Mouse (Mus musculus): ENCODE results near the gene Ramp3.

Ramp3 gene

GRCm38 (mm10) chr11:6658271-6658670, at the start of gene Ramp3:
Ramp3 (plus strand) TSS chr11:6658521.
- in situ Hi-C loops (cut with MboI, MseI), result loop anchor here in 1 of 2 experiments (10.0 kb wide), 1 partner anchor 47 kb away; no protein-coding TSS in a partner anchor

- in situ Hi-C loops (cut with MboI, MseI), result no loop called here
Observed at GRCm38 (mm10) chr11:6615250-6616205, 42.8 kb upstream of the Ramp3 start.

GRCm38 (mm10) chr11:6623704-6624103, 34.6 kb upstream of the Ramp3 start:
- in situ Hi-C loops (cut with MboI, MseI), result loop anchor here in 1 of 2 experiments (10.0 kb wide), 1 partner anchor 99 kb away; the partner anchor contains the start of gene Myo1g

DNA sequence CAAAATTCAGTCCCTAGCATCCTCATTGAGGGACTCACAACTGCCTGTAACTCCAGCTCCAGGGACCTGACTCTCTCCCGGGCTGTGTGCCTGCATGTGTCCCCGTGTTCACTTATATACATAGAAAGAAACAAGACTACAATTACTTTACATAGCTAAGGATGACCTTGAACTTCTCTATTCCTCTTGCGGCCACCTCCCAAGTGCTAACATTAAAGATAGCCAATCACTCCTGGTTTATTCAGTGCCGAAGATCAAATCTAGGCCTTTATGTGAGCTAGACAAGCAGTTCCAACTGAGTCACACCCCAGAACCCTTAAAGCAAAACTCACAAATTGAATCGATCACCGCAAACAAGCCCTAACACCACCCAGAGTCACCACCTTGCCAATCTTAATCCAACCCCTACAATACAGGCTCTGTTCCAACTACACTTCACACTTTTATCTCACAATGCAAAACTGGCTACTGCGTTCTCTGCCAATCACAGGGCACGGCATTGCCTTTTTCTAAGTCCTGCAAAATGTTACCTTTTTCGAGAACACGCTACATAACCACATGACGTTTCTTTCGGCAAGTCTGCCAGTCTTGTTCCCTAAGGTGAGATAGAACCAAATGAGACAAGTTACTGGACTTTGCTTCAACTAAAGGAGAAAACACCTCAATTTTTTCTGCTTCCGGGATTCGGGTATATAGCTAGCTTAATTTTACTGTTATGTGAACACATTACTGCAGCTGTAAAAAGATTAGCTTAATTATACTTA, 33.5 kb upstream of the Ramp3 start:
- in situ Hi-C loops (cut with MboI, MseI), result loop anchor here in 1 of 2 experiments (10.0 kb wide), 1 partner anchor 100 kb away; the partner anchor contains the start of gene Myo1g

DNA sequence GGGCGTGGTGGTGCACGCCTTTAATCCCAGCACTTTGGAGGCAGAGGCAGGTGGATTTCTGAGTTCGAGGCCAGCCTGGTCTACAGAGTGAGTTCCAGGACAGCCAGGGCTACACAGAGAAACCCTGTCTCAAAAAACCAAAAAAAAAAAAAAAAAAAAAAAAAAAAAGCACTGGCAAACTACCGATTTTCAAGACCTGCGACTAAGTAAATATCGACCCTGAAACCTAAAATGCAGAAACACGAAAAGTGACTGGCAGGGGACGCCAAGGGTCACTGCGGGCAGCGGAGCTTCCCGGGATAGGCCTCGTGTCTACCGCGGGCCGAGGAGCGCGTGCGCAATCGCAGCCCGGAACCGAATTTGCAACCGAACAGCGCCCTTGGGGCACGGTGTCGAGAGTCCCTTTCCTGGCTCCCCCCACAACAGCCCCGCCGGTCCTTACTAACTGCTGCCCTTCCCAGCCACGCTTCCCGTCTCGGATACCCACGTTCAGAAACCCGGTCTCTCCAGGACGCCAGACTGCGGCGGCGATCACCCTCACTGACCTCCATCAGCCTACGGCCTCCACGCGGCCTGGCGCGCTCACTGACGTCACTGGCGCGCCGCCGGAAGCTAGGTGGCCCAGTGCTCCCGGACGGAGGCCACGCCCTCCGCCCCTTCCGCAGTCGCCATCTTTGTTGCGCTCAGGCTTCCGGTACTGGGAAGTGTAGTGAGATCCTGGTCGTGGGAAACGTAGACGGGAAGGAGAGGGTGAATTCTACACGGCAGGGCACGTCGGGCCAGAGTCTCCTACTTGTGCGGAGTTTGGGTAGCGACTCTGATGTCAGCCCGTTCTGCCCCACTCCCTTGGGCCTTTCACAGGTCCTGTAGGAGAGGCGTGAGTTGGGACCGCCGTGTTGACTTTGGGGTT, 32.6 kb upstream of the Ramp3 start, which contains the start of gene Tbrg4:
Tbrg4 (minus strand) TSS at position 590 of the 910 bp plus-strand sequence.
- in situ Hi-C loops (cut with MboI, MseI), result loop anchor here in 1 of 2 experiments (10.0 kb wide), 1 partner anchor 101 kb away; the partner anchor contains the start of gene Myo1g

- in situ Hi-C loops (cut with MboI, MseI), result loop anchor here in 1 of 2 experiments (10.0 kb wide), 1 partner anchor 102 kb away; the partner anchor contains the start of gene Myo1g
Observed at GRCm38 (mm10) chr11:6626388-6626772, 31.9 kb upstream of the Ramp3 start.

GRCm38 (mm10) chr11:6627731-6628130, 30.6 kb upstream of the Ramp3 start:
- in situ Hi-C loops (cut with MboI, MseI), result loop anchor here in 1 of 2 experiments (10.0 kb wide), 1 partner anchor 103 kb away; the partner anchor contains the start of gene Myo1g

DNA sequence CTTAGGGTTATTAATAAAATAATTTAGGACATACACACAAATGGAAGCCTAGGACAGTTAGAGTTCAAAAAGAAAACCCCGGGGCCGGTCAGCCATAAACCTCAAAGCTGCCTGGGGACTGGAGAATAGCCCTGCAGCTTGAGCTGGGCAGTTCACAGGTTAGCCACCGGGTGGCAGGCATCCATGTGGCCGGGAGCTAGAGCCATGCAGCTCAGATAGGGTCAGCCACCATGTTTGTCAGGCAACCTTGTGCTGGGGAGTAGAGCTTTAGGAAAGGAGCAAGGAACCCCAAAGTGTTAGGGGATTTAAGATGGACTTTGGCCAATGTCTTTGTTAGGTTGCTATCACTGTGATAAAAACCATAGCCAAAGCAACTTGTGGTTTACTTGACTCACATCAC, 29.8 kb upstream of the Ramp3 start:
- in situ Hi-C loops (cut with MboI, MseI), result loop anchor here in 1 of 2 experiments (10.0 kb wide), 1 partner anchor 104 kb away; the partner anchor contains the start of gene Myo1g

GRCm38 (mm10) chr11:6629655-6630054, 28.7 kb upstream of the Ramp3 start:
- in situ Hi-C loops (cut with MboI, MseI), result loop anchor here in 1 of 2 experiments (10.0 kb wide), 1 partner anchor 105 kb away; the partner anchor contains the start of gene Myo1g

DNA sequence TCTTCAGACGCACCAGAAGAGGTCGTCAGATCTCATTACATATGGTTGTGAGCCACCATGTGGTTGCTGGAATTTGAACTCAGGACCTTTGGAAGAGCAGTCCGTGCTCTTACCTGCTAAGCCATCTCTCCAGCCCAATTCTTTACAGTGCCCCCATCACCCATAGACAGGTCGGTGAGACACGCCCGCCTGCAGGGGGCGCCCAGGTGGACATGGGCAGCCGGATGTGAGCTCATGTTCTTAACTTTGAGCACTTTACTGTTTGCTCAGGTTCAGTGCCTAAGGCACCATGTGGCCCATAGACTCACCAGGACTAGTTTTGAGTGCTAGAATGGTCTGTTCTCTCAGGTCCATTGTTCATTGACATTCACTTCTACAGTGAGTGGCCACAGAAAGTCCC, 22.2 kb upstream of the Ramp3 start:
- in situ Hi-C loops (cut with MboI, MseI), result no loop called here

DNA sequence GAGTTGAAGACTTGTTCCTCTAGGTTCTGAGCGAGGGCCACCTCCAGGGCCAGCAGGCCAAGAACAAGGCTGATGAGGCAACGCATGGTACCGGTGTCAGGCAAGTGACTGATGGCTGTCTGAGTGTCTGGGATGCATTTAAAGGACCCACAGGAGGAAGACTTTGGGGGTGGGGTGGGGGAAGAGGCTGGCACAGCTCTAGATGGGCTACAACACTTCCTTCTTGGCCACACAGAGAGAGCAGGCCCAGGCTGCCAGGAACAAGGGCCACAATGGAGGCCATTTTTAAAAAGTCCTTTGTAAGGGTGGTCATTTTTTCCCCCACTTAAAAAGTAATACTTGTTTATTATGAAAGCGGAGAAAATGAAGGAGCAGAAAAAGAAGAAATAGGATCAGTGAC, 19.8 kb upstream of the Ramp3 start, which contains the start of gene Wap:
Wap (minus strand) TSS at position 101 of the 400 bp plus-strand sequence.
- in situ Hi-C loops (cut with MboI, MseI), result no loop called here

GRCm38 (mm10) chr11:6639072-6639471, 19.2 kb upstream of the Ramp3 start:
- in situ Hi-C loops (cut with MboI, MseI), result no loop called here

DNA sequence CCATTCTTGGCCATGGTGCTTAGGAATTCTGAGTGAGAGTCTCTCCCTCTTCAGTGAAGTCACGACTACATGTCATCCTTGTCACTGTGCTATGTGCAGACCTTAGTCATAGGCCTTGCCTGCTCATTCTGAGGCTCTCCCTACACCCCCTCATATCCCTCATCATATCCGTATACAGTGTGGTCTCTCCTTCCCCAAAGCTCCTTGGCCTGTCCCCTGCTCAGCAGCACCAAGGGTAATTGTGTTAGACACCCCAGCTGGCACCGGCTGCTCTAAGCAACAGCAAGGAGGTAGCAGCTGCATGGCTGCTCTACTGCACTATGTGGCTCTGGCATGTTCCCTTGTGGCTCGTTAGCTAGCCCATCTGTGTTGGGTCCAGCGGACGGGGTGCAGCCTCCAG, 13.8 kb upstream of the Ramp3 start:
- in situ Hi-C loops (cut with MboI, MseI), result loop anchor here in 1 of 2 experiments (10.0 kb wide), 1 partner anchor 500 kb away; no protein-coding TSS in a partner anchor

- in situ Hi-C loops (cut with MboI, MseI), result loop anchor here in 1 of 2 experiments (10.0 kb wide), 1 partner anchor 497 kb away; no protein-coding TSS in a partner anchor
Observed at GRCm38 (mm10) chr11:6647831-6648724, 10.2 kb upstream of the Ramp3 start.

DNA sequence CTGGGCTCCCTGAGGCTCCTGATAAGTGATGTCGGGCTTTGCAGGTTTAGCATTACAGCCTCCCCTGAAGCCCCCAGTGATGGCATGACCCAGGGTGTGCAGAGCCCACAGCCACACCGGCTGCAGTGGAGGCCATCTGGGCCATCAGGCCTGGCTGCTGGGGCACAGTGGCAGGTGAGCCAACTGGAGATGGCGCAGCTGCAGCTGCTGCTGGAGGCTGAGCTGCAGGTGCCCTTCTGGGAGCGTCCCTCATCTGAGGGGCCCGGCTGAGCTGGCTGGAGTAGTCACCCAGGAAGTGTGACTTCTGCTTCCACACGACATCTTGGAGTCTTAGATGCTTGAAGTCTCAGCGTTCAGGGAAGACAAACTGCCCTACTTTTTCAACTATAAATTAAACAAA, 7.8 kb upstream of the Ramp3 start:
- in situ Hi-C loops (cut with MboI, MseI), result loop anchor here (5.0 to 10.0 kb wide), 4 partner anchors 54 to 487 kb away; no protein-coding TSS in a partner anchor

DNA sequence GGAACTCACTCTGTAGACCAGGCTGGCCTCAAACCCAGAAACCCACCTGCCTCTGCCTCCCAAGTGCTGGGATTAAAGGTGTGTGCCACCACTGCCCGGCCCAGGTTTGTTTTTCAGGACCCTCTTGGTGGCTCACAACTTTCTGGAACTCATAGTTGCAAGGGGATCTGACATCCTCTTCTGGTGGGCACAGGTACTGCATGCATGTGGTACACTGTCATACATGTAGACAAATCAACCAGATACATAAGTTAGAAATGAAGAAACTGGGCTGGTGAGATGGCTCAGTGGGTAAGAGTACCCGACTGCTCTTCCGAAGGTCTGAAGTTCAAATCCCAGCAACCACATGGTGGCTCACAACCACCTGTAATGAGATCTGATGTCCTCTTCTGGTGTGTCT, 5.3 kb upstream of the Ramp3 start:
- in situ Hi-C loops (cut with MboI, MseI), result loop anchor here (5.0 to 10.0 kb wide), 4 partner anchors 52 to 484 kb away; no protein-coding TSS in a partner anchor

- in situ Hi-C loops (cut with MboI, MseI), result loop anchor here (5.0 to 10.0 kb wide), 4 partner anchors 50 to 482 kb away; no protein-coding TSS in a partner anchor
Observed at GRCm38 (mm10) chr11:6654903-6655302, 3.4 kb upstream of the Ramp3 start.

- in situ Hi-C loops (cut with MboI, MseI), result loop anchor here in 1 of 2 experiments (10.0 kb wide), 1 partner anchor 474 kb away; no protein-coding TSS in a partner anchor
Observed at GRCm38 (mm10) chr11:6661206-6661605, 2.9 kb downstream of the Ramp3 start.

DNA sequence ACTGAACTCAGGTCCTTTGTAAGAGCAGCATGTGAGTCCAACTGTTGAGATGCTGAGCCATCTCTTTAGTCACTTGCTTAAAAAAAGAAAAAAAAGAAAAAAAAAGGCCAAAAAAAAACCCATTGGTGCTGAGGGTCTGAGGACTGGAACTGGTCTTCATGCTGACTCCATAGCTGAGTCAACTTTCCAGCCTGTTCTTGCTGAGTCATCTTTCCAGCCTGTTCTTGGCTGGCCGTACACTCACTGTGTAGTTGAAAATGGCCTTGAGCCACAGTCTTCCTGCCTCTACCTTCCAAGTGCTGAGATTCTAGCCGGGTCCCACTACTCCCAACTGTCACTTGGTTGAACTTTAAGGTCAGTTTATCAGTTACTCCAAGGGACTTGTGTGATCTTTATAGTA, 8.3 kb downstream of the Ramp3 start:
- in situ Hi-C loops (cut with MboI, MseI), result loop anchor here in 1 of 2 experiments (10.0 kb wide), 1 partner anchor 468 kb away; no protein-coding TSS in a partner anchor

All from T-helper 17 cell (primary cell).